Mouse (Mus musculus) liver, embryonic 13.5 days (tissue): Measurements from ENCODE around the gene Acp2. TPM values are rescaled to one million over a fixed set of nuclear protein-coding genes. Genes with fewer than 3 reads are reported as not detected.

Source experiments
- ATAC-seq: fragments of 200-750 bp; cut with Nextera tagmentation; 2 replicates; pipeline ENCODE4 v1.8.0; 2017; ENCODE audit warnings: low read depth, mild to moderate bottlenecking, moderate number of reproducible peaks, moderate library complexity
- DNase-seq: peaks from one replicate; pipeline ENCODE4 v3.0.0; 2022
- H3K27ac ChIP-seq: fragments of 300-500 bp; sonication (generic); 2 replicates; pipeline ENCODE4 v1.5.1; 2015; ENCODE audit warnings: moderate library complexity, mild to moderate bottlenecking, inconsistent platforms
- H3K27me3 ChIP-seq: fragments of 300-500 bp; sonication (generic); 2 replicates; pipeline ENCODE4 v1.6.1; 2015; ENCODE audit warnings: mild to moderate bottlenecking, inconsistent platforms
- H3K36me3 ChIP-seq: fragments of 300-500 bp; sonication (generic); 2 replicates; pipeline ENCODE4 v1.6.1; 2015; ENCODE audit warnings: mild to moderate bottlenecking, inconsistent platforms
- H3K4me1 ChIP-seq: fragments of 300-500 bp; sonication (generic); replicated peaks from 2 replicates; pipeline ENCODE4 v1.6.1; 2015; ENCODE audit warnings: inconsistent platforms
- H3K4me2 ChIP-seq: fragments of 300-500 bp; sonication (generic); 2 replicates; pipeline ENCODE4 v1.6.1; 2015; ENCODE audit warnings: inconsistent platforms, mild to moderate bottlenecking, moderate library complexity
- H3K4me3 ChIP-seq: fragments of 300-500 bp; sonication (generic); replicated peaks from 2 replicates; pipeline ENCODE4 v1.5.1; 2015; ENCODE audit warnings: mild to moderate bottlenecking, inconsistent platforms
- H3K9ac ChIP-seq: fragments of 300-500 bp; sonication (generic); 2 replicates; pipeline ENCODE4 v1.6.1; 2015; ENCODE audit warnings: mild to moderate bottlenecking, inconsistent platforms
- H3K9me3 ChIP-seq: fragments of 300-500 bp; sonication (generic); replicated peaks from 2 replicates; pipeline ENCODE4 v1.6.1; 2016; ENCODE audit warnings: inconsistent platforms
- WGBS: fragments of 180-500 bp; shearing (Covaris S2); methylation state at CpG from one replicate; pipeline ENCODE4 v1.1.7; 2015; ENCODE audit not compliant: insufficient replicate concordance; 5-methylcytosine and 5-hydroxymethylcytosine counted together
- polyA plus RNA-seq: library from polyadenylated mRNA; unstranded; fragments of >200 nt; fragmentation: Nextera tagmentation; extraction: Ambion mirVana; gene quantifications from 2 replicates; pipeline ENCODE4 v1.2.1, GENCODE M21; 2015

Gene Acp2
- 8.2 and 10.4 TPM in 2 replicates for polyA plus RNA-seq

DNA sequence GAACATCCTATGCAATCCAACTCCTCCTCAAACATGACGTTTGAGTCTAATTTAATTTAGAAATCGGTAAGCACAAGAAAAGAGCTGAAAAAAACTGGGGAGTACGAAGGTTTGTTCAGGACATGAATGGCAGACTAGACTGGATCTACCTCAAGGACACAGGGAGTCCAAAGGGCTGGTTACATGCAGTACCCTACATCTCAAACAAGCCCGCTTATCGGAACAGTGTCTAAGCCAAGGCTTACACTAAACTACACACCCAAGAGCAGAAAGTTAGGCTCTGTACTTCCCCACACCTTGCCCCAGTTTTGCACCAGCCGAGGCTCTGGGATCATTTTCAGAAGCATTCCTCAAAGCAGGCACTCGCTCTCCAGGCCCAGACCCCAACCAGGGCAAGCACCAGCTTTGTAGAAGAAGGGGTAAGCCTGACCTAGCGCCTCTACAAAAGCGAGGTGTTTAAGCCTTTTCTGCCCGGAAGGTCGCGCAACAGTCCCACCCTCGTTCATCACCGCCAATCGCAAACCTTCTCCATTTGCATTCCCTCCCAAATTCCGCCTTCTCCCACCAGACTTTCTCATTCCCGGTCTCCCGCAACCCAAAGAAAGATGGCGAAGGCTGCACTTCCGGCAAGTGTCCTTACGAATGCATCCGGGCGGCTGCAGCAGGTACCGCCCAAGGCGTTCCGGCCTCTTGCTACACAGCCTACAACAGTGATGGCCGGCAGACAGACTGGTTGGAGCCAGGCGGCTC, at the start of gene Acp2, which contains the start of gene Nr1h3:
Acp2 (plus strand) TSS at position 664 of the 750 bp plus-strand sequence.
Nr1h3 (minus strand) TSS at position 613 of the 750 bp plus-strand sequence.
- Histone ChIP-seq H3K27ac (peak within 1 kb of the TSS; percentile 84), H3K9me3 (no peaks in the 10 kb centered on the region), H3K4me2 (peak within 1 kb of the TSS; percentile 78), H3K27me3 (0 out of 2 replicates have a peak, but pooled peaks cover 6% of the 10 kb centered on the region), H3K4me3 (peak within 1 kb of the TSS; percentile 80), H3K9ac (peak within 1 kb of the TSS; percentile 84), H3K36me3 (peaks cover 23% of the 10 kb centered on the region), H3K4me1 (peaks cover 25% of the 10 kb centered on the region)
- DNase-seq: peak; percentile 87
- peak; percentile 91 for ATAC-seq
- 2% methylated on average over 28 of the region's 28 CpGs for WGBS

DNA sequence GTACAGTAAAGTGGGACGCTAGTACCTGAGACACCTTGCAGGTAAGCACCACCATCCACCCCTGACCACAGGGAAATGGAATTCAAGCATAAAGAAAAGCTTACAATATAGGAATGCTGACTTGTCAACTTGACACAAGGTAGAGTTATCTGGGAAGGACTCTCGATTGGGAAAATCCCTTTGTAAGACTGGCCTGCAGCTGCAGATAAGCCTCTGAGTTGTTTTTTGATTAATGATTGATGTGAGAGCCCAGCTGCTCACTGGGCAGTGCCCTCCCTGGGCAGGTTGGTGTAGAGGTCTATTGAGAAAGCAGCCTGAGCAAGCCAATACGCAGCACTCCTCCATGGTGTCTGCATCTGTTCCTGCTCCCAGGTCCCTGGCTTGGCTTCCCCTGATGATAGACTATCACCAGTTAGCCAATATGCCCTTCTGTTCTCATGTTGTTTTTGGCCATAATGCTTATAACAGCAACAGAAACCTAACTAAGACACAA, 49.8 kb upstream of the Acp2 start:
- H3K27ac ChIP-seq: no peak overlapping the region
- no peak for ATAC-seq
- no peak overlapping the region for H3K9ac ChIP-seq
- H3K4me3 ChIP-seq: no peak overlapping the region
- no peaks in the 10 kb centered on the region for H3K9me3 ChIP-seq
- H3K27me3 ChIP-seq: no peaks in the 10 kb centered on the region
- H3K36me3 ChIP-seq: peaks cover 45% of the 10 kb centered on the region
- no peaks in the 10 kb centered on the region for H3K4me1 ChIP-seq
- no peak for DNase-seq
- H3K4me2 ChIP-seq: no peak overlapping the region
- WGBS: 71% methylated on average over 3 of the region's 3 CpGs

DNA sequence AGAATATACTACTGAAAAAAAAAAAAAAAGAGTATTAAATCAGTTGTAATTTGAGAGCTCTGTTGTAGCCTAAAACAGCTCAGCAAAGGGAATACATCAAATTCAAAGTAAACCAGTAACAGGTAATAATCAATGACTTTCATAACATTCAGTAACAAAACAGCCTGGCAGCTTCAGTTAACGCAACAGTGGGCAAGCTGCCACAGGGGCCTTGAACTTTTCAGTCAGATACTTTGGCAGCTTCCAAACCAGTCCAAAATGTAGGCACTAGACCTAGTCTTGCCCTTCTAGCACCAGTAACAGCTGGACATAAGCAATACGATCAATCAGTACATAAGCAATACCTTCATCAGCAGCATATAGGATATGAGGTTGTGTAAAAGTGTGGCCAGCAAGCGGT, 48.6 kb upstream of the Acp2 start:
- H3K36me3 ChIP-seq: peaks cover 48% of the 10 kb centered on the region

DNA sequence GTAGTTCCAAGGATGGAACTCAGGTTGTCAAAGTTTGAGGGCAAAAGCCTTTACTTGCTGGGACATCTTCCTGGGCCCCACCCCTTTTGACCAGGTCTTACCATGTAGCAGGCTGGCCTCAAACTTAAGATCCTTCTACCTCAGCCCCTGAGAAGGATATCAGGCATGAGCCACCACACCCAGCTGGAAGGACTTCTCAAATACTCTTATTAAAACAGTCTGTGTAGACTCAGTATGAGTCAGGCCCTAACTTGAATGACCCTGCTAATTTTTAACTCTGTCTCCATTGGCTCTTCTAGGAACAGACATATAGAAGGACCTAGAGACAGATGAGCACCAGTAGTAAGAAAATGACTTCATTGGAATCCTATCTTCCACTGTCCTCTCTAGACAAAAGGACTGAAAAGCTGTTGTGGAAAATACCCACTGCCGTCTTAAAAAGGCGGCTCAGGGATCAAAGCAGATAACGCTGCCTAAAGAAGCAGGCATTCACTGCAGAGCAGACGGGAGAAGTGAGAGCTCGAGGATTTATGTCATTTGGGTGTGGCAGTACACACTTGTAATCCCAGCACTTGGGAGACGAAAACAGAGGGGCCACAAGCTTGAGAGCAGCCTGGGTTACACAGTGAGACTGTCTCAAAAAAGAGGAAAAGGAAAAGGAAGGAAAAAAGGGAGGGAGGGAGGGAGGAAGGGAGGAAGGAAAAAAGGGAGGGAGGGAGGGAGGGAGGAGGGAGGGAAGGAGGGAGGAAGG, 45.5 kb upstream of the Acp2 start:
- 75% methylated on average over 6 of the region's 6 CpGs for WGBS
- Histone ChIP-seq H3K4me2 (no peak overlapping the region), H3K9me3 (no peaks in the 10 kb centered on the region), H3K4me3 (no peak overlapping the region), H3K27me3 (no peaks in the 10 kb centered on the region), H3K36me3 (peaks cover 60% of the 10 kb centered on the region), H3K9ac (no peak overlapping the region), H3K27ac (no peak overlapping the region), H3K4me1 (no peaks in the 10 kb centered on the region)
- ATAC-seq (no peak), DNase-seq (no peak)

More for the DNA sequence above, 48.6 kb upstream of the Acp2 start:
- Histone ChIP-seq H3K9ac (no peak overlapping the region), H3K27me3 (no peaks in the 10 kb centered on the region), H3K4me2 (no peak overlapping the region), H3K27ac (no peak overlapping the region), H3K4me3 (no peak overlapping the region), H3K9me3 (no peaks in the 10 kb centered on the region), H3K4me1 (no peaks in the 10 kb centered on the region)
- no peak for DNase-seq
- WGBS: 83% methylated on average over 3 of the region's 3 CpGs
- no peak for ATAC-seq

- WGBS: 67% methylated on average over 6 of the region's 6 CpGs
- no peak for DNase-seq
- H3K4me2 ChIP-seq: no peak overlapping the region
These were observed 42.1 kb upstream of the Acp2 start for GRCm38 (mm10) chr2:91160591-91160990.

DNA sequence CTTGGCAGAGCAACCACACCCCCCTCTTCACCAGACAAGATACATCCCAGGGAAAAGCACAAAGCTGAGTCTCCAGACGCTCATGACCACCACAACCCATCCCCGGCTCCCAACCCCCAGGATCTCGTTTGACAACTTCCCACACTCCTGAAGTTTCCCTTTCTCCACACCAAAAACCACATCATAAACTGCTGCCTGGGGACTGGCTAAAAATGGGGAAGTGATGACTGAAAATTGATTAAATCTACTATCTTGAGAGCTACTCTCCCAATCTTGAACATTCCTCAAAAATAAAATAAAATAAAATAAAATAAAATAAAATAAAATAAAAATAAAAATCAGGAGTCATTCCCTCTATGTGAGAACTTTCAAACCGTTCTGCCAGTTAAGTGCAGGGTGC, 39.7 kb upstream of the Acp2 start:
- Histone ChIP-seq H3K9ac (no peak overlapping the region), H3K27me3 (no peaks in the 10 kb centered on the region), H3K9me3 (no peaks in the 10 kb centered on the region), H3K27ac (no peak overlapping the region), H3K4me2 (no peak overlapping the region), H3K4me3 (no peak overlapping the region), H3K36me3 (peaks cover 63% of the 10 kb centered on the region), H3K4me1 (peaks cover 27% of the 10 kb centered on the region)
- no peak for DNase-seq
- WGBS: 69% methylated on average over 4 of the region's 4 CpGs
- no peak for ATAC-seq

More at GRCm38 (mm10) chr2:91160591-91160990, 42.1 kb upstream of the Acp2 start:
- Histone ChIP-seq H3K36me3 (peaks cover 58% of the 10 kb centered on the region), H3K4me3 (no peak overlapping the region), H3K27me3 (no peaks in the 10 kb centered on the region), H3K9me3 (no peaks in the 10 kb centered on the region), H3K27ac (no peak overlapping the region; the same call in 1 of the 2 replicates), H3K9ac (no peak overlapping the region), H3K4me1 (peaks cover 25% of the 10 kb centered on the region)
- no peak for ATAC-seq

DNA sequence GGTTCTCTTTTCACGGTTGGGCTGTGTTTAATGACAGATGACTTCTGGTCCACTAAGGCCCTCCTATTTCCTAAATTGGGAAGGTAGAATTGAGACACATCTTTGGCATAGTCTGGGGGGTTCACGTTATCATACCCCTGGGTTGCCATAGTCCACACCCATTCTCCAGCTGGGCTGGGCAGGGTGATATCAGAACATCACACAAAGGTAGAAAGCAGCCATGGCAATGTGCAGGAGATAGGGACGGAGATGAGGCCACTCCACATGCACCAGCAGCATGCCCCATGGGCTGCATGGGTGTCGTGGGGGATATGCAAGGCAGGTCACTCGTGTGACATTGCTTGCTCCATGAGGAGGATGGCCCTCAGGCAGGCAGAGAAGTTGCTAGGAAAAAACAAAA, 39.2 kb upstream of the Acp2 start:
- H3K9me3 ChIP-seq: no peaks in the 10 kb centered on the region
- 40% methylated on average over 5 of the region's 5 CpGs for WGBS
- H3K36me3 ChIP-seq: peaks cover 60% of the 10 kb centered on the region
- no peak overlapping the region for H3K9ac ChIP-seq
- no peak overlapping the region for H3K27ac ChIP-seq
- no peaks in the 10 kb centered on the region for H3K27me3 ChIP-seq
- peaks cover 27% of the 10 kb centered on the region for H3K4me1 ChIP-seq
- no peak overlapping the region for H3K4me3 ChIP-seq
- H3K4me2 ChIP-seq: no peak overlapping the region
- DNase-seq: no peak
- ATAC-seq: peak; percentile 73

- ATAC-seq: peak; percentile 88
- no peak overlapping the region for H3K4me3 ChIP-seq
- H3K27ac ChIP-seq: no peak overlapping the region
- H3K9me3 ChIP-seq: no peaks in the 10 kb centered on the region
- no peak overlapping the region for H3K4me2 ChIP-seq
- no peak overlapping the region for H3K9ac ChIP-seq
- WGBS: 36% methylated on average over 6 of the region's 6 CpGs
- DNase-seq: peak; percentile 27
- H3K27me3 ChIP-seq: no peaks in the 10 kb centered on the region
- peaks cover 58% of the 10 kb centered on the region for H3K36me3 ChIP-seq
- peaks cover 27% of the 10 kb centered on the region for H3K4me1 ChIP-seq
These were observed 37.7 kb upstream of the Acp2 start for GRCm38 (mm10) chr2:91164991-91165390.

GRCm38 (mm10) chr2:91167629-91168028, 35.1 kb upstream of the Acp2 start:
- no peak overlapping the region for H3K9ac ChIP-seq
- H3K27me3 ChIP-seq: no peaks in the 10 kb centered on the region
- no peak overlapping the region for H3K4me3 ChIP-seq
- no peak overlapping the region for H3K4me2 ChIP-seq
- ATAC-seq (no peak), DNase-seq (no peak)
- H3K4me1 ChIP-seq: peaks cover 27% of the 10 kb centered on the region
- no peak overlapping the region for H3K27ac ChIP-seq
- no peaks in the 10 kb centered on the region for H3K9me3 ChIP-seq
- H3K36me3 ChIP-seq: peaks cover 48% of the 10 kb centered on the region
- WGBS: 61% methylated on average over 4 of the region's 4 CpGs

GRCm38 (mm10) chr2:91169587-91170322, 32.9 kb upstream of the Acp2 start:
- Histone ChIP-seq H3K4me1 (peaks cover 10% of the 10 kb centered on the region), H3K36me3 (peaks cover 53% of the 10 kb centered on the region), H3K27me3 (no peaks in the 10 kb centered on the region), H3K9me3 (no peaks in the 10 kb centered on the region), H3K4me2 (no peak overlapping the region), H3K4me3 (no peak overlapping the region), H3K27ac (no peak overlapping the region), H3K9ac (no peak overlapping the region)
- DNase-seq (no peak), ATAC-seq (no peak)
- 81% methylated on average over 25 of the region's 25 CpGs for WGBS

DNA sequence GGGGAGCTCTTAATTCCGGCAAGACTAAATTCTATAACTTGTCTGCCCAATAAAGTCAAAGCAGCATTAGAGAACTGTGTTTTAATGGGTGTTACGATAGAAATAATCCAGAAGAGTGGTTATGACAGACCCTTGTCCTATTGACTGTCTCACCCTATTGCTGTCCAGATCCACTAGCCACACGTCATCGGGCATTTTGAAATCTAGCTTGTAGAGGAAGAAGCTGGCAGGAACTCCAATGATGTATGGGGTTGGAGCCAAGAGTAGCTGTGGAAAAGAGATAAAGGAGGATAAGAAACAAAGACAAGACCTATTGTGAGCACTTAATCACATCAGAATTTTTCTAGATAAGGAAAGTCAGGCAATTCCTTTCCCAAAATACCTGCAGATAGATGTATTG, 27.2 kb upstream of the Acp2 start:
- H3K27ac ChIP-seq: no peak overlapping the region
- no peaks in the 10 kb centered on the region for H3K9me3 ChIP-seq
- H3K9ac ChIP-seq: no peak overlapping the region
- ATAC-seq: no peak
- H3K4me3 ChIP-seq: no peak overlapping the region
- peaks cover 44% of the 10 kb centered on the region for H3K36me3 ChIP-seq
- H3K4me1 ChIP-seq: no peaks in the 10 kb centered on the region; the same call in 1 of the 2 replicates
- no peak for DNase-seq
- H3K27me3 ChIP-seq: no peaks in the 10 kb centered on the region
- H3K4me2 ChIP-seq: no peak overlapping the region
- 80% methylated on average over 4 of the region's 4 CpGs for WGBS
